Mouse (Mus musculus) kidney, adult 2 months (tissue): ENCODE measurements around the gene Ctps.

ENCODE experiments used
- CTCF ChIP-seq: fragments of 200-500 bp; conservative IDR thresholded peaks from 2 replicates; pipeline ENCODE4 v1.5.1; 2011; ENCODE audit warnings: low read depth, mild to moderate bottlenecking, control low read depth, low read length, moderate library complexity, mixed read lengths; ENCODE audit not compliant: insufficient read depth, insufficient read length
- POLR2A ChIP-seq: fragments of 200-500 bp; IDR thresholded peaks from one replicate; pipeline ENCODE4 v1.6.1; 2011; ENCODE audit warnings: low read depth, low read length, control low read depth

DNA sequence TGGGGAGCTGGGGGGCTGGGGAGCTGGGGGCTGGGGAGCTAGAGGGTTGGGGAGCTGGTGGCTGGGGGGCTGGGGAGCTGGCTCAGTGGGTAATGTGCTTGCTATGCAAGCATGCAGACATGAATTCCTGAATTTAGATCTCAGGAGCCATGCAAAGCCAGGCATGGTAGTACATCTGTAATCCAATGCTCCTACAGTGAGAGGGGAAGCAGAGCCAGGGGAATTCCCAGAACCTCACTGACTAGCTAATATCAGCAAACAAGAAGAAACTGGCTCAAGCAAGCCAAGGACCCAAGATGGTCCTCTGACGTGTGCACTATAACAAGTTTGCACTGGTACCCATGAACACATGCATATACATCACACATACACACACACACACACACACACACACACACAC lies 31.7 kb upstream of the Ctps start:
- TF ChIP-seq CTCF (no peak), POLR2A (no peak)
